Mouse (Mus musculus) intestine, embryonic 14.5 days (tissue): ENCODE measurements around the gene Tsks. TPM values are rescaled to one million over a fixed set of nuclear protein-coding genes. Genes with fewer than 3 reads are reported as not detected.

Experiments used
- ATAC-seq: fragments of 200-750 bp; cut with Nextera tagmentation; replicated peaks from 2 replicates; pipeline ENCODE4 v1.8.0; 2017; ENCODE audit warnings: low read depth, moderate number of reproducible peaks, moderate TSS enrichment, moderate library complexity; ENCODE audit not compliant: low FRiP score, low TSS enrichment
- DNase-seq: peaks from one replicate; pipeline ENCODE4 v3.0.0-alpha.2; 2018; ENCODE audit warnings: low spot score
- H3K27ac ChIP-seq: fragments of 300-500 bp; sonication (generic); 2 replicates; pipeline ENCODE4 v1.5.1; 2014; ENCODE audit warnings: low read depth, mild to moderate bottlenecking, control low read depth
- H3K27me3 ChIP-seq: fragments of 300-500 bp; sonication (generic); replicated peaks from 2 replicates; pipeline ENCODE4 v1.6.1; 2014; ENCODE audit warnings: low read length, control low read depth; ENCODE audit not compliant: control insufficient read depth, insufficient read depth
- H3K36me3 ChIP-seq: fragments of 300-500 bp; sonication (generic); 2 replicates; pipeline ENCODE4 v1.6.1; 2014; ENCODE audit warnings: low read length, control low read depth; ENCODE audit not compliant: control insufficient read depth, insufficient read depth
- H3K4me1 ChIP-seq: fragments of 300-500 bp; sonication (generic); replicated peaks from 2 replicates; pipeline ENCODE4 v1.6.1; 2014; ENCODE audit warnings: low read length, control low read depth, mixed read lengths; ENCODE audit not compliant: control insufficient read depth, insufficient read depth
- H3K4me2 ChIP-seq: fragments of 300-500 bp; sonication (generic); 2 replicates; pipeline ENCODE4 v1.6.1; 2014; ENCODE audit warnings: low read length
- H3K4me3 ChIP-seq: fragments of 300-500 bp; sonication (generic); 2 replicates; pipeline ENCODE4 v1.5.1; 2014; ENCODE audit warnings: low read depth, low read length, control low read depth, mixed read lengths
- H3K9ac ChIP-seq: fragments of 300-500 bp; sonication (generic); 2 replicates; pipeline ENCODE4 v1.6.1; 2014; ENCODE audit warnings: mild to moderate bottlenecking, low read length
- H3K9me3 ChIP-seq: fragments of 300-500 bp; sonication (generic); 2 replicates; pipeline ENCODE4 v1.6.1; 2016; ENCODE audit warnings: low read length, control low read depth; ENCODE audit not compliant: control insufficient read depth
- WGBS: fragments of 180-500 bp; shearing (Covaris S2); extraction: QIAGEN DNeasy Blood & Tissue Kit; methylation state at CpG from one replicate; pipeline ENCODE4 v1.1.7; 2014; 5-methylcytosine and 5-hydroxymethylcytosine counted together
- polyA plus RNA-seq: library from polyadenylated mRNA; unstranded; fragments of >200 nt; fragmentation: Nextera tagmentation; extraction: Ambion mirVana; gene quantifications from 2 replicates; pipeline ENCODE4 v1.2.1, GENCODE M21; 2014

Gene Tsks
- polyA plus RNA-seq, 1 experiment from 2014 or later = not detected

DNA sequence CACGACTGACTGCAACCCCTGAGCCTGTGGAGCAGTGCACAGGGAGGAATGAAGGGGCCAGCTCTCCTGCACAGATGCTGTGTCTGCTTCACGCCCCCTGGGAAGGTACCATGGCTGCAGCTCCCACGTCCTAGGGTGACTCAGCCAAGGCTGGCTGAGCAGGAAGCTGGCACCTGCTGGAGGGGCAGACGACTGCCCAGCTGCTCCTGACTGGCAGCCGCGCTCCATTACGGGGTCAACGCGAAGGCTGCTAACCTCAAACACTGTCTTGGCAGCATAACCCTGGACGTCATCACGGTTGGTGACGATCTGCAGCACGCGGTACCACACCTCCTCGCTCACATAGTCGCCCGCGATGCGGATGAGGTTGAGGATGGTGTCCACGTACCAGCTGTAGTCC is 37.6 kb upstream of the Tsks start:
- H3K27me3 ChIP-seq = no peaks in the 10 kb centered on the region
- no peak overlapping the region for H3K9ac ChIP-seq
- 92% methylated on average over 20 of the region's 20 CpGs for WGBS
- no peak for DNase-seq
- H3K36me3 ChIP-seq = peaks cover 76% of the 10 kb centered on the region
- H3K4me1 ChIP-seq = peaks cover 5% of the 10 kb centered on the region
- no peaks in the 10 kb centered on the region for H3K9me3 ChIP-seq
- no peak overlapping the region for H3K4me2 ChIP-seq
- no peak overlapping the region for H3K27ac ChIP-seq
- ATAC-seq = no peak
- H3K4me3 ChIP-seq = no peak overlapping the region

DNA sequence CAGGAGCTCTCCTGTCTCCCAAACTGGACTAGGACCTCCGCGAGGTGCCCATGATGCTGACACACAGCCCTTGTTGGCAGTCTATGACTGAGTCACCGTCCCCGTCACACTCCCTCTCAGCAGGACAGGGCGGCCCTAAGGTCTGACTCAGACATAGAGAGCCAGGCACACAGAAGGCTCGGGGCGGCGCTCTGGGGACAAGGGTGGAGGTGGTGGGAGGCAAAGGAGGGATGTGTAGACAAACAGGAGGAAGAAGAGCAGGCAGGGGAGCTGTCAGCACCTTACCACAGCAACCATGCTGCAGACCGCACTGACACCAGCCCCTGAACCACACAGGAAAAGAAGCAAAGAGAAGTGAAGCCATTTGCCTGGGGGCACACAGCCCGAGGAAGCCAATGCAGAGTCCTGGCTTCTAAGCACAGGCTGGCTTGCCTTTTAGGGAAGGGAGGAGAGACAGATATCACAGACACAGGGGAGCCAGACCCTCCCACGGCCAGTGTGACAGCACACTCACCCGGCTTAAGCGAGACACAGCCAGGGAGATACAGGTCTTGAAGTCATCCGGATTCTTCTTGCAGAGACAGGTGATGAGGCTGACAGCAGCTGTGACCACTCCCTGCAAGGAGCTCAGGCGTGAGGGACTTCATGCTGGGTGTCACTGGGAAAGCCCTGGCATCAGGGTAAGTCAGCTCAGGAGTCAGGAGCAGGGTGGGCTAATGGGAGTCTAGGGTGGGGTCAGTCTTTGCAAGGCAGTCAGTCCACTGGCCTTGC is 34.1 kb upstream of the Tsks start:
- Histone ChIP-seq H3K36me3 (peaks cover 95% of the 10 kb centered on the region), H3K4me3 (no peak overlapping the region), H3K27me3 (no peaks in the 10 kb centered on the region), H3K4me2 (no peak overlapping the region), H3K9ac (no peak overlapping the region), H3K9me3 (no peaks in the 10 kb centered on the region), H3K4me1 (no peaks in the 10 kb centered on the region), H3K27ac (no peak overlapping the region)
- ATAC-seq (no peak), DNase-seq (no peak)
- WGBS = 92% methylated on average over 15 of the region's 15 CpGs

DNA sequence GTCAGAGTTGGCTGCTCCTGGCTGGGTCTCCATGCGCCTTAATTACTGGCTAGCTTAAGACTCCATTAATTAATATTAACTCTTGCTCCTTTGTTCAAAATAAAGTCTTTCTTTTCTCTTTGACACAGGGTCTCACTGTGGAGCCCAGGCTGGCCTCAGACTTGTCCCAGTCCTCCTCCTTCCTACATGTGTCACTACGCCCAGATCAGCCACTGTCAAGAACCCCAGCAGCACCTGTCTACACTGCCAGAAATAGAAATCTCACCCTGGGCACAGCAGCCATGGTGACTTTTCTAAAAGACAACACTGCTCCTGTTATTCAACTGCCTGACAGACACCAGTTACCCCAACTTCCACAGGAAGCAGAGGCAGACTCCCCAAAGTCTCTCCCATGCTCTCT is 28.6 kb upstream of the Tsks start:
- H3K27ac ChIP-seq = no peak overlapping the region
- WGBS = 97% methylated on average over 2 of the region's 2 CpGs
- ATAC-seq = no peak
- no peaks in the 10 kb centered on the region for H3K27me3 ChIP-seq
- no peak overlapping the region for H3K9ac ChIP-seq
- no peak for DNase-seq
- H3K4me2 ChIP-seq = no peak overlapping the region
- H3K4me3 ChIP-seq = no peak overlapping the region
- no peaks in the 10 kb centered on the region for H3K4me1 ChIP-seq
- H3K36me3 ChIP-seq = peaks cover 70% of the 10 kb centered on the region
- H3K9me3 ChIP-seq = no peaks in the 10 kb centered on the region

DNA sequence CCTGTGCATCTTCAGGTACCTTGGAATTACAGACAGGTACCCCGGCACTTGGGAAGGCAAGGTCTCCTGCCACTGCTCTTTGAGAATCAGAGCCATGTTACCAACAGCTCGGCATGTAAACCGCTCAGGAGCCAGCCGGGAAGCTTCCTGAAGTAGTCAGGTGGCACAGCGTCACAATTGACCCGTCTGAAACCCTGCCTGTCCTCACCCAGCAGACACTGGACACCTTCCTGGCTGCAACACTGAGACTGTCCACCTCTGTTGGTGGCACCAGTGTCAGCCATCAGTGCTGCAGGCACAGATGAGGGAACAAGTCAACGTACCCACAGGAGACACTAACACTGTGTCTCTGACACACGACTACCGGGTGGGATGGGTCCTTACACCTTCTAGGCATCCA is 27.7 kb upstream of the Tsks start:
- no peak for ATAC-seq
- no peak overlapping the region for H3K4me2 ChIP-seq
- no peak overlapping the region for H3K9ac ChIP-seq
- no peaks in the 10 kb centered on the region for H3K27me3 ChIP-seq
- H3K36me3 ChIP-seq = peaks cover 62% of the 10 kb centered on the region
- no peak overlapping the region for H3K27ac ChIP-seq
- no peak for DNase-seq
- no peaks in the 10 kb centered on the region for H3K9me3 ChIP-seq
- no peaks in the 10 kb centered on the region for H3K4me1 ChIP-seq
- no peak overlapping the region for H3K4me3 ChIP-seq
- 97% methylated on average over 9 of the region's 9 CpGs for WGBS

DNA sequence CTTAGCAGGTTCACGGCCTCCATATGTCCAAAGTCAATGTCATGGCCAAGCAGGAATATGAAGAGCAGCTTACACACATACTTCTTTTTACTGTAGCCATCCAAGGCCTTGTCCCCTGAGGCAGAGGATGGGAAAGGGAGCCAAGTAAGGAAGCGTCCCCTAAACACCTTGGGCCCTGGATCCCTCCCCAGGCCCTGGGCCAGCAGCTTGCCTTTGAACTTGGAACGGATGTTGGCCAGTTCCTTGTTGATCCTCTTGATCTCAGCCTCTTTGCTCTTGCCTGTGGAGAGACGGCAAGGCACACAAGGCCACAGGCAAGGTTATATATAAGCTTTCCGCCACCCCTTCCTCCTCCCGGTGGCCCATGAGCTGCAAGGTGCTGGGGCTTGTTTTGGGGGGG is 26.8 kb upstream of the Tsks start:
- no peaks in the 10 kb centered on the region for H3K4me1 ChIP-seq
- H3K27me3 ChIP-seq = no peaks in the 10 kb centered on the region
- H3K36me3 ChIP-seq = peaks cover 54% of the 10 kb centered on the region
- no peak for DNase-seq
- H3K4me2 ChIP-seq = no peak overlapping the region
- no peak overlapping the region for H3K27ac ChIP-seq
- H3K9ac ChIP-seq = no peak overlapping the region
- H3K4me3 ChIP-seq = no peak overlapping the region
- no peaks in the 10 kb centered on the region for H3K9me3 ChIP-seq
- WGBS = 83% methylated on average over 6 of the region's 6 CpGs
- no peak for ATAC-seq

DNA sequence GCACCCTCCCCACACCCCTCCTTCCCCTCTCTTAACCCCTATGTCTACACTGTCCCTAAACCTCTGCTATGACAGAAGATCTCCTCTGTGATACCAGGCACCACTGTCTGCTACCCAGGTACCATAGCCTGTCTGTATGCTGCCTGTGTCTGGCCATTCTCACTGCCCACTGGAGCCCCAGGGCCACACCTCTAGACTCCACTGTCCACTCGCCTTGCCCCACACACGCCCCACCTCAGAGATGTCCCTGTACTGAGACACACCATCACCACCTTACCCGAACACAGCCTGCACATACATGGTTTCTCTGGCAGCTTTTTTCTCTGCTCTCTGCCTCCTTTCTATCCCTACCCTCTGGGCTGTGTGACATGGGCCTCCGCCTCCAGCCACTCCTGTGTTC is 26.1 kb upstream of the Tsks start:
- no peak overlapping the region for H3K4me3 ChIP-seq
- DNase-seq (no peak), ATAC-seq (peak; percentile 28; the same call in 1 of the 2 replicates)
- H3K9me3 ChIP-seq = no peaks in the 10 kb centered on the region
- no peak overlapping the region for H3K27ac ChIP-seq
- no peaks in the 10 kb centered on the region for H3K27me3 ChIP-seq
- H3K4me1 ChIP-seq = no peaks in the 10 kb centered on the region
- H3K9ac ChIP-seq = no peak overlapping the region
- peaks cover 49% of the 10 kb centered on the region for H3K36me3 ChIP-seq
- H3K4me2 ChIP-seq = no peak overlapping the region
- 86% methylated on average over 4 of the region's 4 CpGs for WGBS

DNA sequence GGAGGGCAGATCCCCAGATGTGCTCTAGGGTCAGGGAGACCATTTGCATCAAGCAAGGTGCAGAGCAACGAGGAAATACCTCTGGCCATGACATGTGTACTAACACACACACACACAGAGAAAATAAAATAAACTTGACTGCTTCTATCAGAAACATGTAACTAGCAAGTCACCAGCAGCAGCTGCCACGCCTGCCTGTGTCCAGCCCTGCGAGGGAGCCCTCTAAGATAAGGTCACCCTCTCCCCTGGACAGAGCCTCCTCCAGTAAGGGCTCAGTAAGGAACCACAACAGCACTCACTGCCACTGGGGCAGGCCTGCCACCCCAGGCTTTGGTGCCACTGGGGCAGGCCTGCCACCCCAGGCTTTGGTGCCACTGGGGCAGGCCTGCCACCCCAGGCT is 24.8 kb upstream of the Tsks start:
- Histone ChIP-seq H3K9ac (no peak overlapping the region), H3K4me3 (no peak overlapping the region), H3K36me3 (peaks cover 50% of the 10 kb centered on the region), H3K4me1 (no peaks in the 10 kb centered on the region), H3K27me3 (no peaks in the 10 kb centered on the region), H3K4me2 (no peak overlapping the region), H3K9me3 (no peaks in the 10 kb centered on the region), H3K27ac (no peak overlapping the region)
- ATAC-seq = no peak
- WGBS = 67% methylated on average over 3 of the region's 3 CpGs
- DNase-seq = no peak

DNA sequence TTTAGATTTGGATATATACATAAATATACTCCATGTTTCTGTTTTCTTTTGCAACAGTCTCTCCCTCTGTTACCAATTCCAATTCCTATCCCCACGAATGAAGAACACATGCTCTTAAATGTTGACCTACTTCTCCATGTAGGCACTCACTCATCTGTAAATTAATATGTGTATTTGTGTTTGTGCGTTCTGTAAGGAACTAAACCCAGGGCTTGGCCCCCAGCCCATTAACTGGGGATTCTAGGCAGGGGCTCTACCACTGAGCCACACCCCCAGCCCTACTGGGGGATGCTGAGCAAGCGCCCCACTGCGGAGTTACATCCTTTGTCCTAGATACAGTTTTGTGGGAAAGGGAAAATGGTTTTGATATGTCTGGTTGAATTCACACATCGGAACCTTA is 23.9 kb upstream of the Tsks start:
- Histone ChIP-seq H3K27ac (no peak overlapping the region), H3K36me3 (peaks cover 48% of the 10 kb centered on the region), H3K9me3 (no peaks in the 10 kb centered on the region), H3K4me1 (no peaks in the 10 kb centered on the region), H3K4me3 (no peak overlapping the region), H3K9ac (no peak overlapping the region), H3K27me3 (no peaks in the 10 kb centered on the region), H3K4me2 (no peak overlapping the region)
- ATAC-seq (no peak), DNase-seq (no peak)
- WGBS = 88% methylated on average over 5 of the region's 5 CpGs

DNA sequence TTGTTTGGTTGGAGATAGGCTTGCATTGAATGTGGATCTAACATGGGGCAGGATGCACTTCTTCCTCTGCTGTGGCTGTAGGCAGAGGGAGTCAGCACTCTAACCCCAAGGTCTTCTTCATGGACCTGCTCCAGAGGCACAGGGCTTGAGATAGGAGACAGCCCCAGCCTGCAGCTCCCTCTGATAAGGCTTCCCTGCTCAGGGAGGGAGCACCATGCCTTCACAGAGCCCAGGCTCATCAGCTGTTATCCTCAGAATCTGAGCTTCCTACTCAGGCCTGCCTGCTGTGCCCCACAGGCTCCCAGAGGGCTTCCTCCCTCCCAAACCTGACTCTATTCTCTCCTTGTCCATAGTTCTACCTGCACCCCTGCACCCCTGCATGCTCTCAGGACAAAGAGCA is 20.5 kb upstream of the Tsks start:
- H3K9ac ChIP-seq = no peak overlapping the region
- H3K4me2 ChIP-seq = no peak overlapping the region
- peaks cover 45% of the 10 kb centered on the region for H3K36me3 ChIP-seq
- H3K27ac ChIP-seq = no peak overlapping the region
- H3K4me3 ChIP-seq = no peak overlapping the region
- H3K27me3 ChIP-seq = no peaks in the 10 kb centered on the region
- ATAC-seq (no peak), DNase-seq (no peak)
- no peaks in the 10 kb centered on the region for H3K9me3 ChIP-seq
- H3K4me1 ChIP-seq = peaks cover 4% of the 10 kb centered on the region; the same call in 1 of the 2 replicates
